In the genomic region with DNA sequence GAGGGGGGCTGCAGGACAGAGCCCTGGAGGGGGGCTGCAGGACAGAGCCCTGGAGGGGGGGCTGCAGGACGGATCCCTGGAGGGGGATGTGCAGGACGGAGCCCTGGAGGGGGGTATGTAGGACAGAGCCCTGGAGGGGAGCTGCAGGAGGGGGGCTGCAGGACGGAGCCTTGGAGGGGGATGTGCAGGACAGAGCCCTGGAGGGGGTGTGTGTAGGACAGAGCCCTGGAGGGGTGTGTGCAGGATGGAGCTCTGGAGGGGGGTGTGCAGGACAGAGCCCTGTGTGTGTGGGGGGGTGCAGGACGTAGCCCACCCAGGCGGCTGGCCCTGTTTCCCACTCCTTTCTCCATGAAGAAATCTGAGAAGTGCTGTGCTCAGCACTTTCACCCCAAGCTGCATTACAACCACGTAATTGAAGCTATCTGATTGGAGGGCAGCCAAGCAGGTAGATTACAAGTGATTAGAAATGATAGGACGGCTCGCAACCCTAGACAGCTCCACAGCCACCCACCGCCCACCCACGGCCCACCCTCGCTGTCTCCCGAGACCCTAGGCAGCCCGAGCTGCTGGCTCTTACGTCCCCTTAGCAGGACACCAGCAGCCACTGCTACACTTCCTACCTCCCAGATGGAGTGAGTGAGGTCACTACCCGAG, we compare ENCODE assay signal across 8 mouse cellular contexts. TPM values are rescaled to one million over a fixed set of nuclear protein-coding genes. Genes with fewer than 3 reads are reported as not detected.
DNase-seq lines count a peak whose midpoint lies in the region; ATAC-seq and TF ChIP-seq lines count a peak whose summit lies in the region.

No protein-coding gene starts in this region.

- 63% methylated on average over 15 of the region's 15 CpGs for WGBS in forebrain, embryonic 10.5 days
- WGBS in forebrain, embryonic 11.5 days, result 60% methylated on average over 15 of the region's 15 CpGs
- WGBS in midbrain, embryonic 10.5 days, result 62% methylated on average over 15 of the region's 15 CpGs
- 68% methylated on average over 13 of the region's 15 CpGs for WGBS in midbrain, embryonic 11.5 days
- WGBS in limb, embryonic 11.5 days, result 57% methylated on average over 15 of the region's 15 CpGs
- WGBS in stomach, postnatal 0 days, result 34% methylated on average over 15 of the region's 15 CpGs

- TF ChIP-seq EP300 in stomach, postnatal 0 days (optimal IDR thresholded peaks at IDR 0.05), result no peak

- no peak overlapping the region for H3K4me3 ChIP-seq in forebrain, embryonic 10.5 days
- H3K4me3 ChIP-seq in forebrain, embryonic 11.5 days (ENCODE audit: low read depth, low read length), result no peak overlapping the region
- no peak overlapping the region for H3K4me3 ChIP-seq in midbrain, embryonic 10.5 days
- no peak overlapping the region for H3K4me3 ChIP-seq in midbrain, embryonic 11.5 days (ENCODE audit: low read depth, low read length)
- no peak overlapping the region for H3K4me3 ChIP-seq in limb, embryonic 11.5 days (ENCODE audit: low read depth, low read length)
- no peak overlapping the region for H3K4me3 ChIP-seq in stomach, postnatal 0 days (ENCODE audit: low read depth, low read length)

- H3K9me3 ChIP-seq in forebrain, embryonic 10.5 days, result no peaks in the 10 kb centered on the region
- no peaks in the 10 kb centered on the region for H3K9me3 ChIP-seq in forebrain, embryonic 11.5 days (ENCODE audit: control insufficient read depth, low read length)
- H3K9me3 ChIP-seq in midbrain, embryonic 10.5 days (replicated peaks), result no peaks in the 10 kb centered on the region
- H3K9me3 ChIP-seq in midbrain, embryonic 11.5 days (ENCODE audit: control insufficient read depth, low read length), result no peaks in the 10 kb centered on the region
- H3K9me3 ChIP-seq in limb, embryonic 11.5 days (ENCODE audit: control insufficient read depth, low read length), result no peaks in the 10 kb centered on the region
- H3K9me3 ChIP-seq in stomach, postnatal 0 days (ENCODE audit: control insufficient read depth, low read length), result no peaks in the 10 kb centered on the region

- no peak overlapping the region for H3K9ac ChIP-seq in forebrain, embryonic 11.5 days (ENCODE audit: low read length)
- H3K9ac ChIP-seq in midbrain, embryonic 11.5 days (ENCODE audit: low read length), result no peak overlapping the region
- H3K9ac ChIP-seq in limb, embryonic 11.5 days (ENCODE audit: low read length), result no peak overlapping the region
- no peak overlapping the region for H3K9ac ChIP-seq in stomach, postnatal 0 days (ENCODE audit: low read length)

- H3K4me1 ChIP-seq in forebrain, embryonic 10.5 days, result peaks cover 33% of the 10 kb centered on the region
- no peaks in the 10 kb centered on the region for H3K4me1 ChIP-seq in forebrain, embryonic 11.5 days (replicated peaks; ENCODE audit: control insufficient read depth, insufficient read depth, low read length)
- H3K4me1 ChIP-seq in midbrain, embryonic 10.5 days, result peaks cover 49% of the 10 kb centered on the region
- H3K4me1 ChIP-seq in midbrain, embryonic 11.5 days (ENCODE audit: control insufficient read depth, insufficient read depth, low read length), result no peaks in the 10 kb centered on the region
- H3K4me1 ChIP-seq in limb, embryonic 11.5 days (ENCODE audit: control insufficient read depth, insufficient read depth, low read length), result 0 out of 2 replicates have a peak, but pooled peaks cover 3% of the 10 kb centered on the region
- H3K4me1 ChIP-seq in stomach, postnatal 0 days (replicated peaks; ENCODE audit: control insufficient read depth, insufficient read depth), result no peaks in the 10 kb centered on the region

- H3K27ac ChIP-seq in forebrain, embryonic 10.5 days, result peak overlapping the region; percentile 26
- H3K27ac ChIP-seq in forebrain, embryonic 11.5 days (ENCODE audit: low read depth, low read length), result no peak overlapping the region
- H3K27ac ChIP-seq in midbrain, embryonic 10.5 days (replicated peaks), result peak overlapping the region; percentile 59
- no peak overlapping the region for H3K27ac ChIP-seq in midbrain, embryonic 11.5 days (ENCODE audit: low read depth, low read length)
- H3K27ac ChIP-seq in limb, embryonic 11.5 days (replicated peaks; ENCODE audit: low read depth, low read length), result no peak overlapping the region
- H3K27ac ChIP-seq in stomach, postnatal 0 days (replicated peaks), result no peak overlapping the region

- DNase-seq in forebrain, embryonic 10.5 days (ENCODE audit: extremely low spot score, low spot score), result no peak
- DNase-seq in forebrain, embryonic 11.5 days (ENCODE audit: low spot score), result no peak
- DNase-seq in midbrain, embryonic 10.5 days (ENCODE audit: low spot score), result no peak
- DNase-seq in midbrain, embryonic 11.5 days (ENCODE audit: low spot score, missing footprints), result no peak
- no peak for DNase-seq in limb, embryonic 11.5 days (ENCODE audit: low spot score)
- no peak for DNase-seq in stomach, postnatal 0 days (ENCODE audit: low spot score)
- DNase-seq in cerebellum, postnatal 36 days, result no peak
- DNase-seq in thymus, adult 18-20 months, result no peak

- H3K36me3 ChIP-seq in forebrain, embryonic 10.5 days (replicated peaks), result no peaks in the 10 kb centered on the region
- H3K36me3 ChIP-seq in forebrain, embryonic 11.5 days (ENCODE audit: control insufficient read depth, insufficient read depth, low read length), result no peaks in the 10 kb centered on the region
- no peaks in the 10 kb centered on the region for H3K36me3 ChIP-seq in midbrain, embryonic 10.5 days
- no peaks in the 10 kb centered on the region for H3K36me3 ChIP-seq in midbrain, embryonic 11.5 days (ENCODE audit: control insufficient read depth, insufficient read depth, low read length)
- no peaks in the 10 kb centered on the region for H3K36me3 ChIP-seq in limb, embryonic 11.5 days (ENCODE audit: control insufficient read depth, insufficient read depth, low read length)
- H3K36me3 ChIP-seq in stomach, postnatal 0 days (ENCODE audit: control insufficient read depth, insufficient read depth, low read length), result no peaks in the 10 kb centered on the region

- TF ChIP-seq CTCF in stomach, postnatal 0 days (IDR thresholded peaks at IDR 0.05; ENCODE audit: low read depth), result no peak

- H3K4me2 ChIP-seq in forebrain, embryonic 11.5 days (ENCODE audit: low read depth, low read length, severe bottlenecking), result no peak overlapping the region
- H3K4me2 ChIP-seq in midbrain, embryonic 11.5 days, result no peak overlapping the region
- H3K4me2 ChIP-seq in limb, embryonic 11.5 days (ENCODE audit: low read depth, severe bottlenecking), result no peak overlapping the region
- no peak overlapping the region for H3K4me2 ChIP-seq in stomach, postnatal 0 days (replicated peaks; ENCODE audit: low read depth)

- peaks cover 3% of the 10 kb centered on the region; the same call in 1 of the 2 replicates for H3K27me3 ChIP-seq in forebrain, embryonic 10.5 days (ENCODE audit: poor library complexity, severe bottlenecking)
- no peaks in the 10 kb centered on the region for H3K27me3 ChIP-seq in forebrain, embryonic 11.5 days (ENCODE audit: control insufficient read depth, insufficient read depth, low read length)
- H3K27me3 ChIP-seq in midbrain, embryonic 10.5 days (ENCODE audit: low read depth, poor library complexity, severe bottlenecking), result 0 out of 2 replicates have a peak, but pooled peaks cover 8% of the 10 kb centered on the region
- no peaks in the 10 kb centered on the region for H3K27me3 ChIP-seq in midbrain, embryonic 11.5 days (ENCODE audit: control insufficient read depth, insufficient read depth, low read length)
- no peaks in the 10 kb centered on the region for H3K27me3 ChIP-seq in limb, embryonic 11.5 days (ENCODE audit: control insufficient read depth, insufficient read depth, low read length)
- no peaks in the 10 kb centered on the region for H3K27me3 ChIP-seq in stomach, postnatal 0 days (ENCODE audit: control insufficient read depth, insufficient read depth, low read length)

- no peak for ATAC-seq in forebrain, embryonic 11.5 days (replicated peaks; ENCODE audit: low FRiP score)
- no peak for ATAC-seq in midbrain, embryonic 11.5 days (ENCODE audit: low FRiP score)
- peak; percentile 59 for ATAC-seq in limb, embryonic 11.5 days (ENCODE audit: insufficient number of reproducible peaks, low FRiP score, low TSS enrichment, low read depth)
- ATAC-seq in stomach, postnatal 0 days (ENCODE audit: low FRiP score, low TSS enrichment), result 0 out of 2 replicates have a peak, but pooled peaks have one; percentile 9

RNA-seq across cellular contexts. Expression of a gene that starts 35.8 kb away (rescaled TPM):
- 7.1 and 7.9 TPM in 2 replicates for polyA plus RNA-seq in forebrain, embryonic 10.5 days (2016; fragmentation: Nextera tagmentation; extraction: Ambion mirVana)
- polyA plus RNA-seq in forebrain, embryonic 11.5 days (2014; fragmentation: Nextera tagmentation; extraction: Ambion mirVana), result 9.0 and 10.6 TPM in 2 replicates
- polyA plus RNA-seq in midbrain, embryonic 10.5 days (2016; fragmentation: Nextera tagmentation; extraction: Ambion mirVana), result 7.3 and 8.6 TPM in 2 replicates
- polyA plus RNA-seq in midbrain, embryonic 11.5 days (2014; fragmentation: Nextera tagmentation; extraction: Ambion mirVana), result 4.4 and 6.4 TPM in 2 replicates
- 4.8 and 8.5 TPM in 2 replicates for polyA plus RNA-seq in limb, embryonic 11.5 days (2014; fragmentation: Nextera tagmentation; extraction: Ambion mirVana)
- polyA plus RNA-seq in stomach, postnatal 0 days (2015; fragmentation: Nextera tagmentation; extraction: Ambion mirVana), result 12.6 and 13.7 TPM in 2 replicates

Comparison
In these comparisons a context has a peak if more than half of its experiments do, and no peak if none do; other contexts are left out.
1. H3K27ac ChIP-seq: peak in forebrain, embryonic 10.5 days (single experiment) and midbrain, embryonic 10.5 days (single experiment); none in forebrain, embryonic 11.5 days (single experiment), midbrain, embryonic 11.5 days (single experiment), limb, embryonic 11.5 days (single experiment) and stomach, postnatal 0 days (single experiment).
2. ATAC-seq: peak in limb, embryonic 11.5 days (single experiment) and stomach, postnatal 0 days (single experiment); none in forebrain, embryonic 11.5 days (single experiment) and midbrain, embryonic 11.5 days (single experiment).